Mouse (Mus musculus) hindbrain, embryonic 14.5 days (tissue): ENCODE results near the gene Pdzd7. TPM values are rescaled to one million over a fixed set of nuclear protein-coding genes. Genes with fewer than 3 reads are reported as not detected.

Source experiments
- ATAC-seq: fragments of 200-750 bp; cut with Nextera tagmentation; 2 replicates; pipeline ENCODE4 v1.8.0; 2017; ENCODE audit warnings: moderate number of reproducible peaks, mild to moderate bottlenecking, moderate TSS enrichment, moderate library complexity; ENCODE audit not compliant: low FRiP score
- DNase-seq: peaks from one replicate; pipeline ENCODE4 v3.0.0-alpha.2; 2015; ENCODE audit warnings: low spot score
- H3K27ac ChIP-seq: fragments of 300-500 bp; sonication (generic); 2 replicates; pipeline ENCODE4 v1.5.1; 2014; ENCODE audit warnings: mild to moderate bottlenecking, moderate library complexity
- H3K27me3 ChIP-seq: fragments of 300-500 bp; sonication (generic); 2 replicates; pipeline ENCODE4 v1.6.1; 2014; ENCODE audit warnings: mild to moderate bottlenecking, low read length, mixed read lengths; ENCODE audit not compliant: control insufficient read depth, insufficient read depth
- H3K36me3 ChIP-seq: fragments of 300-500 bp; sonication (generic); replicated peaks from 2 replicates; pipeline ENCODE4 v1.6.1; 2014; ENCODE audit not compliant: control insufficient read depth, insufficient read depth
- H3K4me1 ChIP-seq: fragments of 300-500 bp; sonication (generic); replicated peaks from 2 replicates; pipeline ENCODE4 v1.6.1; 2014; ENCODE audit warnings: antibody characterized with exemption, low read length, mixed read lengths; ENCODE audit not compliant: control insufficient read depth, insufficient read depth
- H3K4me2 ChIP-seq: fragments of 300-500 bp; sonication (generic); replicated peaks from 2 replicates; pipeline ENCODE4 v1.6.1; 2014; ENCODE audit warnings: mild to moderate bottlenecking, moderate library complexity
- H3K4me3 ChIP-seq: fragments of 300-500 bp; sonication (generic); replicated peaks from 2 replicates; pipeline ENCODE4 v1.5.1; 2014; ENCODE audit warnings: mild to moderate bottlenecking, low read length
- H3K9ac ChIP-seq: fragments of 300-500 bp; sonication (generic); 2 replicates; pipeline ENCODE4 v1.6.1; 2014
- H3K9me3 ChIP-seq: fragments of 300-500 bp; sonication (generic); 2 replicates; pipeline ENCODE4 v1.6.1; 2016; ENCODE audit warnings: low read length; ENCODE audit not compliant: control insufficient read depth
- WGBS: fragments of 180-500 bp; shearing (Covaris S2); extraction: QIAGEN DNeasy Blood & Tissue Kit; methylation state at CpG from one replicate; pipeline ENCODE4 v1.1.7; 2014; 5-methylcytosine and 5-hydroxymethylcytosine counted together
- polyA plus RNA-seq: library from polyadenylated mRNA; unstranded; fragments of >200 nt; fragmentation: Nextera tagmentation; extraction: Ambion mirVana; gene quantifications from 2 replicates; pipeline ENCODE4 v1.2.1, GENCODE M21; 2014

Gene Pdzd7
- polyA plus RNA-seq, 1 experiment from 2014 or later, result 2.5 TPM

GRCm38 (mm10) chr19:45007425-45008191 is 37.9 kb downstream of the Pdzd7 start:
- WGBS, result 93% methylated on average over 20 of the region's 20 CpGs
- Histone ChIP-seq H3K27me3 (no peaks in the 10 kb centered on the region), H3K4me2 (peak overlapping the region; percentile 96), H3K4me3 (peak overlapping the region; percentile 80; the same call in 1 of the 2 replicates), H3K9ac (peak overlapping the region; percentile 71), H3K9me3 (no peaks in the 10 kb centered on the region), H3K4me1 (peaks cover 21% of the 10 kb centered on the region), H3K27ac (no peak overlapping the region), H3K36me3 (peaks cover 48% of the 10 kb centered on the region)
- ATAC-seq (no peak), DNase-seq (no peak)

GRCm38 (mm10) chr19:45007021-45007420 is 38.5 kb downstream of the Pdzd7 start:
- no peaks in the 10 kb centered on the region for H3K9me3 ChIP-seq
- DNase-seq (no peak), ATAC-seq (no peak)
- peaks cover 21% of the 10 kb centered on the region for H3K4me1 ChIP-seq
- WGBS, result 44% methylated on average over 17 of the region's 17 CpGs
- H3K27me3 ChIP-seq, result no peaks in the 10 kb centered on the region
- peak overlapping the region; percentile 58 for H3K27ac ChIP-seq
- H3K9ac ChIP-seq, result peak overlapping the region; percentile 71
- peaks cover 54% of the 10 kb centered on the region for H3K36me3 ChIP-seq
- peak overlapping the region; percentile 80 for H3K4me3 ChIP-seq
- H3K4me2 ChIP-seq, result peak overlapping the region; percentile 96

- peaks cover 55% of the 10 kb centered on the region for H3K36me3 ChIP-seq
- peak within 1 kb of the TSS; percentile 80 for H3K4me3 ChIP-seq
- H3K27me3 ChIP-seq, result no peaks in the 10 kb centered on the region
- under 1% methylated on average over 81 of the region's 82 CpGs for WGBS
- DNase-seq (peak; percentile 93), ATAC-seq (peak; percentile 92)
- H3K9me3 ChIP-seq, result no peaks in the 10 kb centered on the region
- peak within 1 kb of the TSS; percentile 58 for H3K27ac ChIP-seq
- peak within 1 kb of the TSS; percentile 96 for H3K4me2 ChIP-seq
- H3K9ac ChIP-seq, result peak within 1 kb of the TSS; percentile 71
- peaks cover 21% of the 10 kb centered on the region for H3K4me1 ChIP-seq
These were observed 39.4 kb downstream of the Pdzd7 start, which contains the start of gene Mrpl43 for GRCm38 (mm10) chr19:45005957-45006712. Gene Mrpl43, minus strand, starts transcription at chr19:45006442.

GRCm38 (mm10) chr19:45005444-45005843 is 40.1 kb downstream of the Pdzd7 start, which contains the start of gene Twnk:
Gene Twnk, plus strand, starts transcription at chr19:45005663.
- WGBS, result 12% methylated on average over 16 of the region's 16 CpGs

GRCm38 (mm10) chr19:45003740-45004516 is 41.6 kb downstream of the Pdzd7 start:
- Histone ChIP-seq H3K27ac (no peak overlapping the region), H3K4me2 (no peak overlapping the region), H3K4me1 (peaks cover 21% of the 10 kb centered on the region), H3K27me3 (no peaks in the 10 kb centered on the region), H3K9me3 (no peaks in the 10 kb centered on the region), H3K4me3 (no peak overlapping the region), H3K36me3 (peaks cover 60% of the 10 kb centered on the region), H3K9ac (no peak overlapping the region)
- 87% methylated on average over 7 of the region's 7 CpGs for WGBS
- DNase-seq (no peak), ATAC-seq (no peak)

More at GRCm38 (mm10) chr19:45005444-45005843, 40.1 kb downstream of the Pdzd7 start, which contains the start of gene Twnk:
- Histone ChIP-seq H3K4me2 (peak within 1 kb of the TSS; percentile 96), H3K4me3 (peak within 1 kb of the TSS; percentile 80), H3K9me3 (no peaks in the 10 kb centered on the region), H3K36me3 (peaks cover 55% of the 10 kb centered on the region), H3K9ac (peak within 1 kb of the TSS; percentile 71), H3K27ac (peak within 1 kb of the TSS; percentile 58), H3K27me3 (no peaks in the 10 kb centered on the region), H3K4me1 (peaks cover 21% of the 10 kb centered on the region)
- no peak for ATAC-seq
- no peak for DNase-seq

GRCm38 (mm10) chr19:45002301-45002700 is 43.2 kb downstream of the Pdzd7 start:
- Histone ChIP-seq H3K9me3 (no peaks in the 10 kb centered on the region), H3K4me2 (no peak overlapping the region), H3K4me1 (peaks cover 15% of the 10 kb centered on the region), H3K4me3 (no peak overlapping the region), H3K36me3 (peaks cover 76% of the 10 kb centered on the region), H3K9ac (no peak overlapping the region), H3K27ac (no peak overlapping the region), H3K27me3 (no peaks in the 10 kb centered on the region)
- DNase-seq, result no peak
- ATAC-seq, result no peak
- WGBS, result 63% methylated on average over 3 of the region's 3 CpGs

GRCm38 (mm10) chr19:44999647-45000046 is 45.9 kb downstream of the Pdzd7 start:
- WGBS, result 86% methylated on average over 8 of the region's 8 CpGs
- no peak for ATAC-seq

GRCm38 (mm10) chr19:44997786-44998185 is 47.7 kb downstream of the Pdzd7 start:
- H3K4me1 ChIP-seq, result no peaks in the 10 kb centered on the region
- no peak overlapping the region for H3K4me2 ChIP-seq
- no peaks in the 10 kb centered on the region for H3K27me3 ChIP-seq
- no peak overlapping the region for H3K9ac ChIP-seq
- DNase-seq, result no peak
- H3K36me3 ChIP-seq, result peaks cover 93% of the 10 kb centered on the region
- H3K27ac ChIP-seq, result no peak overlapping the region
- H3K4me3 ChIP-seq, result no peak overlapping the region
- no peaks in the 10 kb centered on the region for H3K9me3 ChIP-seq
- no peak for ATAC-seq
- 86% methylated on average over 11 of the region's 11 CpGs for WGBS

More at GRCm38 (mm10) chr19:44999647-45000046, 45.9 kb downstream of the Pdzd7 start:
- Histone ChIP-seq H3K9me3 (no peaks in the 10 kb centered on the region), H3K9ac (no peak overlapping the region), H3K36me3 (peaks cover 92% of the 10 kb centered on the region), H3K4me2 (no peak overlapping the region), H3K27me3 (no peaks in the 10 kb centered on the region), H3K4me3 (no peak overlapping the region), H3K27ac (no peak overlapping the region), H3K4me1 (no peaks in the 10 kb centered on the region)
- DNase-seq, result no peak
